Mouse (Mus musculus): ENCODE measurements around the gene Hist1h2bl.
"Not testable (repeated sequence)": the region's sequence is repeated elsewhere in the genome, so short reads cannot be mapped to it uniquely, and the experiment has no call there.

Hist1h2bl gene

DNA sequence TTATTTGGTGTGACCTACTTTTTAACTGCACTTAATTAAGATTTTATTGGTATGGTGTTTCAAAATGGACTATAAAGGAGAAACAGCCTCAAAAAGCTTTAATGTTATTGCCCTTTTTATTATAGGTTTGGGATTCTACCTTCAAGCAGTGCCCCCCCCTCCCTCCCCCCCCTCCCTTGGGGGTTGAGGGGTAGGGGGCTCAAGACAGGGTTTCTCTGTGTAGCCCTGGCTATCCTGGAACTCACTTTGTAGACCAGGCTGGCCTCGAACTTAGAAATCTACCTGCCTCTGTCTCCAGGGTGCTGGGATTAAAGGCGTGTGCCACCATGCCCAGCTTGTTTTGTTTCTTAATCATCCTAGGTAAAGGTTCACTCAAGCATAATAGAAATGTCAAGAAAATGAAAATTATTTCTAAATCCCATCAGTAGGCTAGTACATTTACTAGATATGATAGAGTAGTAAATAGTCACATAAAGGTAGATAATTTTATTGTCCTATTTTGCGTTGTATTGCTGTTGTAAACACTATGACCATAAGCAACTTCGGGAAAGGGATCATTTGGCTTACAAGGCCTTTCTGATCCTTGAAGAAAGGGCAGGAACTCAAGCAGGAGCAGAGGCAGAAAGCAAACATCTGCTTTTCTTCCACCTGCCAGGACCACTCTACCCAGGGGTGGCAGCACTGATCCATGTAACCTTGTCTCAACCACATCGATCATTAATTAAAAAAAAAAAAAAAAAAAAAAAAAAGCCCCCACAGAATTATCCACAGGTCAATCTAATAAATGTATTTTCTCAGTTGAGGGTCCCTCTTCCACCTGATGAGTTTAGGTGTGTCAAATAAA is 7.3 kb upstream of the Hist1h2bl start:
- CTCF ChIA-PET, result interaction anchor here (0.6 to 0.7 kb wide), 2 partner anchors 19 to 125 kb away, joined by 3 to 15 read pairs; no protein-coding TSS in a partner anchor

GRCm38 (mm10) chr13:21722373-21722925 is 6.5 kb upstream of the Hist1h2bl start:
- CTCF ChIA-PET, result no interaction called here

DNA sequence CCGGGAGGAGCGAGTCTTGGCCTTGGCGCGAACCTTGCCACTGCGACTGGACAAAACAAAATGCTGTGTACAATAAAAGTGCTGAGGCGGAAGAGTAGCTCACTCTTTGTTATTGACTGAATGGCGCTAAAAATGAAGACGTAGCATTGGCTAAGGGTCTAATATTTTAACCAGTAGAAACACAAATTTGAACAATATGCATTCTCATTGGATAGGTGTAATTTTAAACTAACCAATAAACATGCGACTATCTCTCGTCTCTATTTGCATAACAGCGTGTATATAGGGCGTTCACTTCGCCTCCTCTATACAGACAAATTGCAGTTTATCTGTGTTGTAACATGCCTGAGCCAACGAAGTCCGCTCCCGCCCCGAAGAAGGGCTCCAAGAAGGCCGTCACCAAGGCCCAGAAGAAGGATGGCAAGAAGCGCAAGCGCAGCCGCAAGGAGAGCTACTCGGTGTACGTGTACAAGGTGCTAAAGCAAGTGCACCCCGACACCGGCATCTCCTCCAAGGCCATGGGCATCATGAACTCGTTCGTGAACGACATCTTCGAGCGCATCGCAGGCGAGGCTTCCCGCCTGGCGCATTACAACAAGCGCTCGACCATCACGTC is 5.9 kb upstream of the Hist1h2bl start, which contains the start of gene Hist1h2bm:
Gene Hist1h2bm (plus strand): TSS at position 288 of the 616 bp plus-strand sequence.
- CTCF ChIA-PET, result not testable (repeated sequence)

- CTCF ChIA-PET, result not testable (repeated sequence)
Measured at GRCm38 (mm10) chr13:21721107-21721756, 5.3 kb upstream of the Hist1h2bl start.

DNA sequence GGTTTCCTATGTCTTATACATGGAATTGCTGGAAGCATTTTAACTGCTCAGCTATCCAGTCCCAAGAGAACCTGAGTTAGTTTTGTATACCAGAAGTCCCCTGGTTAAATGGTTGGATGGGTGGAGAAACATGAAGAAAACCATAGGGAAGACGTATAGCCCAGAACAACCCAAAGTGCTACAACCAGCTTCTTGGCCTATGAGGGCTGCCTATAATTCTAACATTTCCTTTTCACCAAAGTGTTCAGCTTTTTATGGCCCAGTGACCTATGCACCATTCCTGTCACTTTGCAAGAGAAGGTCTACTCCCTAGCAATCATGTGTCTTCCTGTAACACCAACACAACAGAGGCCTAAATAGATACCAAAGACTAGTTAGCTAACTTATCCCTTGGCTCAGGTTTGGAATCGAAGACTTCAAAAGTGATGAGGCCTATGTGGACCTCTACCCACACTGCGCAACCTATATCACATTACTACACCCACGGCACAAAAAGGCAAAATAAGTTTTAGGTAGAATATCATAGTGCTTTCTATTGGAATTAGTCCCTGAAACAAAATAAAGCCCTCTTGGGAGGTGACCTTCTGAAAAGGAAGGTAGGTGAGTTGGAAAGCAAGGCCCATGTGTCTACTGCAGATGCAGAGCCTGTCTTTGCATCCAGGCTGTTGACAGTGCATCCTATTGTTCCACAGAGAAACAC is 2.6 kb upstream of the Hist1h2bl start:
- CTCF ChIA-PET, result interaction anchor here (0.5 kb wide), 1 partner anchor 312 kb away, joined by 3 read pairs; no protein-coding TSS in a partner anchor

DNA sequence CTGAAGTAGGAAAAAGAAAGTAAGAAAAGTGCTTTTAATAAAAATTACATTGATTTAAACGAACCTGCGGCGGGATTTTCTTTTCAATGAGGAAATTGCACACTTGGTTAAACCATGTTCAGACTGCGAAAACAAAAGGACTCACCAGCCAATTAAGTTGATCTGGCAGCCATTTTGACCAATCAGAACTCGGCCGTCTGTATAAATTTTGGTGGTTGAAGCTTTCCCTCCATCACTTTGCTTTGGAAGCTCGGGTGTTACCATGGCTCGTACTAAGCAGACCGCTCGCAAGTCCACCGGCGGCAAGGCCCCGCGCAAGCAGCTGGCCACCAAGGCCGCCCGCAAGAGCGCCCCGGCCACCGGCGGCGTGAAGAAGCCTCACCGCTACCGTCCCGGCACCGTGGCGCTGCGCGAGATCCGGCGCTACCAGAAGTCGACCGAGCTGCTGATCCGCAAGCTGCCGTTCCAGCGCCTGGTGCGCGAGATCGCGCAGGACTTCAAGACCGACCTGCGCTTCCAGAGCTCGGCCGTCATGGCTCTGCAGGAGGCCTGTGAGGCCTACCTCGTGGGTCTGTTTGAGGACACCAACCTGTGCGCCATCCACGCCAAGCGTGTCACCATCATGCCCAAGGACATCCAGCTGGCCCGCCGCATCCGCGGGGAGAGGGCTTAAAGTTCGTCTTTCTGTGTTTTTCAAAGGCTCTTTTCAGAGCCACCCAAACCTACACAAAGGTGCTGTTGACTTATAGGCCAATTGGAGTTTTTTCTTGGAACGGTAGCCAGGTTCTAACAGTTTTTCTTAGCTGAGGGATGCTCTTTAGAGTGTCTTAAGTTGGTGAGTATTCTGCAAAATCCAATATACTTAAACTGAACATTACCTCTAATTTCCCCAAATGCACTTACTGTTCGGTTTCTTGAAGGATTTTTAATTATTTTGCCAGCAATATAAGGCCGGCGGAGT is 1.7 kb upstream of the Hist1h2bl start, which contains the start of gene Hist1h3h:
Gene Hist1h3h (plus strand): TSS at position 263 of the 961 bp plus-strand sequence.
- CTCF ChIA-PET, result interaction anchor here (0.5 kb wide), 1 partner anchor 313 kb away, joined by 3 read pairs; no protein-coding TSS in a partner anchor

- CTCF ChIA-PET, result not testable (repeated sequence)
Measured at GRCm38 (mm10) chr13:21716540-21717391, 823 bp upstream of the Hist1h2bl start.

DNA sequence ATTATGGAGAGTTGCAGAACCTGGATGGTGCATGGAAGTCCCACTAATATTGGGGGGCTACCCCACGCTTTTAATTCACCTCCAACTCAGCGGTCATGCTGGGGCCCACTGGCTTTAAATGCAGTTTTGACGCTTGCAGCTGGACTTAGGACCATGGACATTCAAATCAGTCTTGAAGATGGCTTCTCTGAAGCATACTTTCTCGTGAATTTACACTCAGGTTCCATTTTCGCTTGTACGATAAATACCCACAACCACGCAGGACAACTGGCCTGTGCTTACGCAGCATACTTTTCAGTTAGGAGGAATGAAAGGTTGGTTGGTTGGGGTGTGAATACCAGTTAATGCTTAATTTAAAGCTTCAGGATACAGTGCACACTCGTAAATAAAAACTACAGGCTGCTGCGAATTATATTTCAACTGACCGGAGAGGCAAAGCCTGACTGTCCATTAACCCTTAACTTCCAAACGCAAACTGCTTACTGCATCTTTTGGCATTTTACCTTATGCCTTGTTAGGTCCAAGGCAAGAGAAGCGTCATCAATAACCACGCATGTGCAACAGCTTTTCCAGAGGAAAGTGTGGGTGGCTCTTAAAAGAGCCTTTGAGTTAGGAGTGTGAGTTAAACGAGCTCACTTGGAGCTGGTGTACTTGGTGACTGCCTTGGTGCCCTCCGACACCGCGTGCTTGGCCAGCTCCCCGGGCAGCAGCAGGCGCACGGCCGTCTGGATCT is 646 bp downstream of the Hist1h2bl start:
- CTCF ChIA-PET, result interaction anchor here (0.6 kb wide), 2 partner anchors 328 to 337 kb away, joined by 3 read pairs; no protein-coding TSS in a partner anchor

DNA sequence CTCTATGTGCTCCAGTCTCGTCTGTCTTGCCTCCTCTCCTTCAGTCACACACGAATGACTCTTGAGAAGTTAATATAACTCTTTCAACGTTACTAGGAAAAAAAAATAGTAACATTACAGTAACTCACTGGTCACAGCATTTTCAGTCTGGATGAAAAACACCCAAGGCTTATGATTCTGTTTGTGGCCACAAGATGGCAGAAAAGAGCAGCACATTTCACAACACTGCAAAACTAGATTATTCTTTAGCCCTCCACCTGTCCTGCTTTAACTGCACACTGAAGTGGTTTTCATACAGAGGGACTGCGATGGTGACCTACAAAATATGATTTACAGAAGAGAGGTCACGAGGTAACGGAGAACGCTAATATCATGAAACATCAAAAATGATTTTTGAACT is 1.2 kb downstream of the Hist1h2bl start:
- CTCF ChIA-PET, result no interaction called here

DNA sequence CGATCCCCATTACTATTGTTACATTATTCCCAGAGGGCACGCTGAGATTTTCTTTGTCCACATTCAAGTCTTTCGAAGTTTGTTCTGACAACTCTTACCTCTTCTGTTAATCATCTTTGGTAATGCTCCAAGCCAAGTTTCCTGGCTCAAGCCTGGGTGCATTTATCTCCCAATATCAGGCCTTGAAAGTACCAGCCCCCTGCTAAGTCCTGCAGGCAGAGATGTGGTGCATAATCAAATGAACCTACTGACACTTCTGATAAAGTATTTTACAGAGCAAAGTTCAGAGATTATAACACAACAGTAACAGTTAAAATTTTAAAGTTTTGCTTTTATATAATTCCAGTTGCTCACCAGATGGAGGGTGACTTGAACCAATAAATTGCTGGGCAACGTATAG is 4.2 kb downstream of the Hist1h2bl start:
- CTCF ChIA-PET, result no interaction called here

- CTCF ChIA-PET, result interaction anchor here (0.6 kb wide), 1 partner anchor 71 kb away, joined by 3 read pairs; no protein-coding TSS in a partner anchor
Measured at GRCm38 (mm10) chr13:21710821-21711525, 5.0 kb downstream of the Hist1h2bl start.

- CTCF ChIA-PET, result interaction anchor here (0.6 kb wide), 1 partner anchor 72 kb away, joined by 3 read pairs; no protein-coding TSS in a partner anchor
Measured at GRCm38 (mm10) chr13:21710031-21710711, 5.8 kb downstream of the Hist1h2bl start.

- CTCF ChIA-PET, result no interaction called here
Measured at GRCm38 (mm10) chr13:21706669-21707068, 9.3 kb downstream of the Hist1h2bl start.

DNA sequence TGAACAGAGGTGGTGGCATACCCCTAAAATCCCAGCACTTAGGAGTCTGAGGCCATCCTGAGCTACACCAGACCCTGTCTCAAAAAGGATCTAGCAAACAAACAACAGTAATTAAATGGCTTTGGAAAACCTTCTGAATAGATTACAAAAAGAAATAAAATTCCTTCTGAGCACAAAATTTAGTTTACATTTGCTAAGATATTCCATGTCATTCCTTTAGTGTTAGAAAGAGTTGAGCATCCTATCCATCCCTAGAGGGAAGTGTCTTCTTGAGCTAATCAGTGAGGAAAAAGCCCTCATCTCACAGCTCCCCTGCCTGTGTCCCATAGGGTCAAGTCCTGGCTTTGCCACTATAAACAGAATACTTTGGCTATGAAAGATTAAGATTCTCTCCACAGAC is 18.1 kb downstream of the Hist1h2bl start, which contains the start of gene Olfr1359:
Gene Olfr1359 (plus strand): TSS at position 301 of the 400 bp plus-strand sequence.
- CTCF ChIA-PET, result no interaction called here

GRCm38 (mm10) chr13:21677305-21677704 is 38.6 kb downstream of the Hist1h2bl start, which contains the start of gene Olfr1360:
Olfr1360 (minus strand) TSS chr13:21677405.
- CTCF ChIA-PET, result no interaction called here
